Mouse (Mus musculus) gastrocnemius, postnatal 4 days (tissue): ENCODE data around the gene Mark4. TPM values are rescaled to one million over a fixed set of nuclear protein-coding genes. Genes with fewer than 3 reads are reported as not detected.
A peak's percentile ranks its signal among the peaks of the same experiment; 100 is the strongest.

Experiments
- DNase-seq, 2 experiments: peaks; one replicate each; pipeline ENCODE4 v3.0.0; 2021 to 2022; ENCODE audit warnings: low spot score in 2 of 2, mixed read lengths in 2 of 2
- long read RNA-seq, 2 experiments: library from polyadenylated mRNA; stranded (forward); transcript quantifications; one replicate each; pipeline ENCODE4 v2.0.0; 2021
- total RNA-seq, 2 experiments: library from RNA; stranded (reverse); gene quantifications; 2 replicates each; pipeline ENCODE4 v1.2.3; 2021

Mark4 gene
- total RNA-seq = 10 to 100 TPM; 18.9 to 20.5 TPM
- long read RNA-seq, experiment 1, partial matches to known transcripts = 7 of 15 reads
- long read RNA-seq, experiment 1, other reads (novel, unspliced or antisense) = 7 of 15 reads
- long read RNA-seq, experiment 2, transcript Mark4-201 (17 exons, 3,886 nt) = major isoform, 7 of 19 reads
- long read RNA-seq, experiment 2, partial matches to known transcripts = 7 of 19 reads
- long read RNA-seq, experiment 2, other reads (novel, unspliced or antisense) = 5 of 19 reads

DNA sequence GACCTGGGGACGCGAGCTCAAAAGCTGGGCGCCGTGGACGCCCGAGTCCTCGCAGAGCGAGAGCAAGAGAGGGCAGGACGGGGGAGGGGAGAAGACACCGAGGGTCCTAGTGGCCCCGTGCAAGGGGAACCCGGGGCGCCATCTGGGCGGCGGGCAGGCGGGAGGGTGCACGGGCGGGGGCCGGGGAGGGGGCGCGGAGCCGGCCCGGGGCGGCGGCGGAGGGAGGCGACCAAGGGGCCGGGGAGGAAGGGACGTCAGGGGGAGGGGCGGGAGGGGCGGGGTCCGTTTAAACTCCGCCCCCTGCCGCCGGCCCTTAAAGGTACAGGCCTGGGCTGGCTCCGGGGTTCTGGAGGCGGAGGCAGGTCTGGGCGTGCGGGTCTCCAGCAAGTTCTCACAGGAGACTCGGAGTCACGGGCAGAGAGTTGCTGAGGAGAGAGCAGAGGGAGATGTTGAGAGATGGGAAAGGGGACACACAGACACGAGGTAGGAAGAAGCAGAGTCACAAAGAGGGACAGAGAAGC, at the start of gene Mark4:
Gene Mark4, minus strand, starts transcription at position 231 of the 521 bp plus-strand sequence.
- peak; percentile 74 to 78 for DNase-seq

DNA sequence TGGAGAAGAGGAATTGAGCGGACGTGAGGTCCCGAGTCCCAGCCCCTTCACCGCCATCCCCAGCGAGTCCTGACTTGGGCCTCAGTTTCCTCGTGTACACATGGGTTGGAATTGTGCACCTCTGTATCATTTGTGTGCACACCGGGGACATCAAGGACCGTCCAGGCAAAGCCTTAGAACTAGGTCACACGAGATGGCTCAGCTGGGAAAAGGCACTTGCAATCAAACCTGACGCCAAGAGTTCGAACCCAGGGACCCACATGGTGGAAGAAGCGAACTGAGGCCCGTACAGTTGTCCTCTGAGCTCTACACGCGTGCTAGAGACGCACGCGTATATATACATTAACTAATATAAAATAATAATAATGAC, 49.0 kb upstream of the Mark4 start:
- no peak for DNase-seq

DNA sequence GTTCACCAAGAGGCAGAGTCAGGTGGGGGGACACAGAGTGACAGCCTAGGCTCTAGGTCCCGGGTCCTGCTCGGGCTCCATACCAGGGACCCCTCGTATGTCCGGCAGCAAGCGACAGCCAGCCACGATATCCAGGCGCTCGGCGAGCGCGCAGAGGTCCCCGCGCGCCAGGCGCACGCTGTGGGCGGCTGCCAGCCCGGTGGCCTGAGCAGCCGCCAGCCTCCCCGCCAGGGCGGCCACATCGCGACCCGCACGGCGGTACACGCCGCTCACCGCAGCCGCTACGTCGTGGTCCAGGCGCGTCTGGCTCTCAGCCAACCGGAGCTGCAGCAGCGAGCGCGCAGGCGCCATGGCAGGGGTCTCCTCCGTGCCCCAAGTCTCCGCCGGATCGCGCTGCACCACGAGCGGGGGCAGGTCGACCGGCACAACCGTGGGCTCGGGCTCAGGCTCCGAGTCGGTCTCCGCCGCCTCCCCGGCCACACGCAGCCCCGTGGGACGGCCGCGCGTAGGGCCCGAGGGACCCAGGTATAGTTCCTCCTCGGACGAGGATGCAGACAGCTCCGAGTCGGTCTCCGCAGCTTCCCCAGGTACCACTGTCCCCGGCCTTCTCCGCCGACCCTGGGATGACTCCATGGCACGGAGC, 48.5 kb upstream of the Mark4 start:
- DNase-seq = peak in 1 of 2 experiments; percentile 51

DNA sequence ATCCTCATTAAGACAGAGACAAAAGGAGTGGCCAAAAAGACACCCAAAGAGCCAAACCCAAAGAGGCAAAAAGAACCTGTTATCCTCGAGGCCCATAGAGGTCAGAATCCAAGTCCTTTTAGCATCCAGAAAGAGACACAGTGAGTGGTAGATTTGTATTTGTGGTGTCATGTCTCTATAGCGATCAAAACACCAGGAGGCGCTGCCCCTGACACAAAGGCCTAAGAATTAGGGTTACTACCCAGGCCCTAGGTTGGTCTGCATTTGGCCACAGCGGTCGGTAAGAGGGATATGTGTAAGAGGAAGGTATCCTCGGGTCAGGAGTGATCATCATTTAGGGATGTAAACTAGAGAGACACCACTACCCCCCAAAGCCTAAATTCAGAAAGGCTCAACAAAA, 47.7 kb upstream of the Mark4 start:
- no peak for DNase-seq

DNA sequence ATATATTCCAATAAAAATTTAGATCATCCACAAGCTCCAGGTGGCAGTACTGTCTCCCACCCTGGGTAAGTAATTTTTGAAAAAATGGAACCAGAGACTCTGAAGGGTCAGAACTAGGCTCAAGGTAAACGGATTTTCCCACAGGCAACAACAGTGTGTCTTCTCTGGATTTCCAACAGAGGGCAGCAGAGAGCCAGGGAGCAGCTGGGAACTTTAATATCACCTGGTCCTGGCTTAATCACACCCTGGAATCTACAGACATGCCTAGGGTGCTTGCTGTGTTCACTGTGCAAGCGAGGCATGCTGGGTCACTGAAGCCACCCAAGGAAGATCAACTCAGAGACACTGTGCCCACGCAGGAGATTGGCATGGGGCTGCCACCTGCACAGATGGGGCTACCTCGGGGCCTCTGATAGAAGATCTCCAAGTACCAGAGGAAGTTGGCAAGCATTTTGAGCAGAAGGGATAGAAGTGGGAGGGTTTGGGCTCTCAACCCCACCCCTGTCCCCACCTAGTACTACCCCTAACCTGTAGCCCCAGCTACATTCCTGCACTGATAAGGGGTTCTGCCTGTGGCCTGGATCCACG, 45.0 kb upstream of the Mark4 start:
- DNase-seq = no peak

DNA sequence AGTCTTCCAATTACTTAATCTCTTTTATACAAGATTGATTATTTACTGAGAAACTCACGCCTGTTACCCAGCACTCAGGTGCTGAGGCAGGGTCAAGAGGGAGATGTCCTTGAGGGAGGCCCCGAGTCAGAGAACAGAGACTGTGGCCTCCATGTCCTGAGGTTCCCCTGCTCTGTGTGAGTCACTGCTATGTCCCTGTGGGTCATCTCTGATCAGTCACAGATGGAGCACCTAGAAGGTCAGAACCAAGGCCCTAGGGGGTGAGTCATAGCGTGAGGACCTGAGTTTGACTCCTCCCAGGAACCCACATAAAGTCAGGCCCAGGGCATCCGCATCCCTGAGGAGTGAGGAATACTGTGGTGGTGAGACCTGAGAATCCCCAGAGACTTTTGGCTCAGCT, 43.0 kb upstream of the Mark4 start:
- no peak for DNase-seq

DNA sequence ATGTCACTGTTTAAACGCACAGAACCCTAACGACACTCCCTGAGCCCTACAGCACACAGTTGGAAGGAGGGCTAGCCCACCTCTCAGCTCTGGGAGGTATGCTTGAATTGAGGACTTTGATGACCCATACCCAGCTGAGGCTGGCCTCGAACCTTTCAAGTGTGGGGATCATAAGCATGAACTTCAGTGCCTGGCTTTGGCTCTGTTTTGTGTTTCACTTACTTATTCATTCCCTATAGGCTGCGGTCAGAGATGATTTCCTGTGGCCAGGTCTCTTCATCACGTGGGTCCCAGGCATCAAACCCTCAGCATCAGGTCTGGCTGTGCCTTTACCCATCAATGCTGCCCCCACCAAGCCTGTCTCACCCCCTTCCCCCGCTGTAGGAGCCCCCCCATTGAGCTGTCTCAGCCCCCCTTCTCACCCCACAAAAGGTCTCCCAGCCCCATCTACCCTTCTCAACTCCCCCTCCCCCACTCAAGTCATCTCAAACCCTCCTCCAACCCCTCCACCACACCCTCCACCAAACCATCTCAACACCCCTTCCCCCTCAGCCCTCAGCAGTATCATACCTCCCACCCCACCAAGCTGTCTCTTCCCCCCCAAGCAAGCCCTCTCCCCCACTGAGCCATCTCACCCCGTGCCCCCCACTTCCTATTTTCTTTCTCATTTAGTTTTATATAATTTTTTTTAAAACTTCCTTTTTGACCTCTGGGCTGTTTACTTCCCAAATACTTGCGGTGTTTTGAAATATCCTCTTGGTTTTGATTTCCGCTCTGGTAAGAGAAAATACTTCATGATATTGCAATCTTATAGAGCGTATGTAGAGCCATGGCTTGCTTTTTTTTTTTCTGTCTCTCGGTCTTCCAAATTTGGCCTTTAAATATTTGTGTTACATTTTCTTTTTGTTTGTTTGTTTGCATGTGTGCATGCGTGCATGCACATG, 42.1 kb upstream of the Mark4 start:
- no peak for DNase-seq

DNA sequence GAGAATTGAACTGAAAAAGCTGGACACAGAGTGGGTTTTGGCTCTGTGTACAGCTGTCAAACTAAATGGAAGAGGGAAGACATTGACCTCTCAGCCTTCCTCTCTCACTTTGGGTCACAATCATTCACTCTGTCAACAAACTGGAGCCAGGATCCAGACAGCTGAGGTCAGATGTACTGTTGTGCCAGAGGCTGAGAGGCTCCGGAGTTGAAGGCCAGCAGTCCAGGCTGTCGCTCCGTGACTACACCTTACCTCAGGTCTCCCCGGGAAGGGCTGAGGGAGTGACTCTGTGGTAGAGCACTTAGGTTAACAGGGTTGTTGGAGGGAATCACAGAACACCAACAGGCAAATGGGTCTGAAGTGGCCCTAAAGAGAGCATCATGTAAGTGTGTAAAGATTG, 39.7 kb upstream of the Mark4 start:
- no peak for DNase-seq

DNA sequence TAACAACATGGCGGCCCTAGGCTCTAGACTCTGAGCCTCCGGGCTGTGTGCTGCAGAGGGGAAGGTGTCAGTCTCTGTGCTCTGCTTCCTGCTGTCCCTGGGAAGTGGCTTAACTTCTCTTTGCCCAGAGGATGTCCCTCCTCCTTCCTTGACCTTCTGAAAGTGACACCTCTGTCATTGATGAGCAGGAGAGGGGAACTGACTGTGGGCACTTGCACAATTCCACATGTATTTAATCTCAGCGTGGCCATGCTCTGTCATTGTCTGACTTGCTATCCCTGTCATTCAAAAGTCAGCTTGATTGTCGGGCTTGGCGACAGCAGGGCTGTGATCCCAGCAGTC, 37.6 kb upstream of the Mark4 start:
- no peak for DNase-seq

DNA sequence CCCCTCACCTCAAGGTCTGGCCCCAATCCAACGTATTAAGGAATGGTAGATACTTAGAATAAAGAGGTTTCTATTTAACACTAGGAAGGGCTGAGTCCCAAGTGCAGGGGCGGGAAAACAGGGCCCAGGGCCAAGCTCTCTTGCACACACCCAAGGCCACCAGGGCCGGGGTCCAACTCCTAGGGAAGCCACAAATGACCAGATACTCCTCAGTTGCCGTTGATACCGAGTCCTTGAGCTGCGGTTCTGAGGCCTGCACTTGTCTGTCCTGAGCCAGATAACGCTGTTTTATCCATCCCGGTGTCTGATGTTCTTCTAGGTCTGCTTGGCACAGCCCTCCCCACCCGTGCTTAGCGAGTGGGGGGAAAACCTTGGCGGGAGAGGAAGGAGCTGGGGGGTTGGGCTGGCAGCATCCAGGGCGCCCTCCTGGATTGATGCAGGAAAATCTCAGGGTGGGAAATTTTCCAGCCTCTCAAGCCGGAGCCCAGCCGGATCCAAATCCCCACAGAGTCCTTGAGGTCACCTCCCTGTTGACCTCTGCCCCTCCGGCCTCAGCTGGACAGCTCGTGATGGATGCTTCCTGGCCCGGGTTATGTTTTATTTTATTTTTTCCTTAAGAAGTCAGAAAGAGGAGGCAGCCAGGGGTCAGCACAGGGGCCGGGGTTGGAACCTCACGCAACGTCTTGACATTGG, 37.0 kb upstream of the Mark4 start:
- no peak for DNase-seq

DNA sequence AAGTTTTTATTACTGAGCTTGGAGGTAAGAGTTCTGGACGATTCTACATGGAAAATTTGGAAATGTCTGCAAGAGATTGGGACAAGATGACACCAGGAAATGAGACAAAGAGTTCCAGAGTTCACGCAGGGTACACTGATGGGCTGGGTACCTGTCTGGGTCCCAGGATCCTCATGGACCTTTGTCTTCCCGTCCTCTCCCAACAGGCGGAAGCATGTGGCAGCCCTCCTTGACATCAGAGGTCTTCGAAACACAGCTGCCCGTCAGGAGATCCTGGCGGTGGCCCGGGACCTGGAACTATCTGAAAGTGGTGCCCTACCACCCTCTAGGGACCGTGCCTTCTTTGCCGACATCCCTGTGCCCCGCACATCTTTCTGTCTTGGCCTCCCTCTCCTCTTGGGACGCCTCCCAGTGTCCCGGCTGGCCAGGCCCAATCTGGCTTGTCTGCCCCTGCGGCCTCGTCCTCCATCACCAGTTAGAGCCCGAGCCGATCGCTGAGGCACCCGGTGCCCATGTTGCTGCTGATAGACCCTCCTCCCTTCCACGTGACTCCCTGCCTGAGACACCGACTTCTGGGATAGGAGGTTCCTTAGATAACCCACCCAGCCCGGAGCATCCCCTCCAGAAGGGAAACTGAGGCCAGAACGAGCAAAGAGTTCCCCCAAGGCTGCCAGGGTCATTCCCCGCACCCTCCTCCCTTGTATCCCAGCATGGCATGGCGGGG, 36.3 kb upstream of the Mark4 start:
- no peak for DNase-seq

DNA sequence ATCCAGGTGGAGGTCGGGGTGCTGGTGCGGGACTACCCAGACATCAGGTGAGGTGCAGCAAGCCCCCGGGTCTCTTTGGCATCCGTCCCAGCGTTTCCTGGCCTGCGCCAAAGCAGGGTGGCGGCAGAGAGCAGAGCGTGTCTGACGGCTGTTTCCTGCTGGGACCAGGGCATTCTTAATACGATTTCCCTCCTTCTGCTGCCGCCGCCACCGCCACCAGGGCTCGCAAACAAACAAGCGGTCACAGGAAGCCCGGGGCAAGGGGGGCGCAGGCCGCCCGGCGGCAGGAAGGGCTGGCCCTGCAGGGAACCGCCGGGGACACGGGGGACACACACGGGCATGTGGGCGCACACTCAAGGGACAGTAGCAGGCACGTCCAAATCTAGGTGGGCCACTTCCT, 33.1 kb upstream of the Mark4 start:
- DNase-seq = no peak

DNA sequence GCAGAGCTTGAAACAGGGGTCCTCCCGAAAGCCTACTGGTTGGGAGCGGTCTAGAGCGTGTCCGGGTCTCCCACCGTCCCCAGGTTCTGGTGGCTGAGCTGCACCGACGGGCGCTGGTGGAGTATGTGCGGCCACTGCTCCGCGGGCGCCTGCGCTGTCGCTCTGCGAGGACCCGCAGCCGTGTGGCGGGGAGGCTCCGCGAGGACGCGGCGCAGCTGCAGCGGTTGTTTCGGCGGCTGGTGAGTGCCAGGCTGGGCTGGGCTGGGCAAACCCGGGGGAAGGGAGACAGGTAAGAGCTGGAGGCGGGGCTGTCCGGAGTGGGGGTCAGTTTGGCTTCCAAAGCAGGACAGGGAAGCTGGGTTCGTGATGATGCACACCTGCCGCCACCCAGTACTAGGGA, 30.9 kb upstream of the Mark4 start:
- no peak for DNase-seq

DNA sequence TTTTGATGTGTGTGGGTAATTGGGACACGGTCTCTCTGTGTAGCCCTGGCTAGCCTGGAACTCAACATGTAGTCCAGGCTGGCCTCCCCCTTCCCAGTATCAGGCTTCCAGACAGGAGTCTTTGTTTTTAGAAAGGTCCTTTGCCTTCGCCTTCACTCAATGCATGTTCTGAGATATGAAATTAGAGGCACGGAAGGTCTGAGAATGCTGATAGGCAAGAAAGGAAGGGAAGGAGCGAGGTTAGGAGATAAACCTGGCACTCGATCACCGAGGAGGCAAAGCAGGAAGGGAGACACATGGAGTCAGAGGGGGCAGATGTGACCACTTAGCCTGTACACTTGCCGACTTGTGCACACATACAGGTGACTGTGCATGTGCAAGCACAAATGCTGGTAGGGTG, 27.9 kb upstream of the Mark4 start:
- DNase-seq = no peak

DNA sequence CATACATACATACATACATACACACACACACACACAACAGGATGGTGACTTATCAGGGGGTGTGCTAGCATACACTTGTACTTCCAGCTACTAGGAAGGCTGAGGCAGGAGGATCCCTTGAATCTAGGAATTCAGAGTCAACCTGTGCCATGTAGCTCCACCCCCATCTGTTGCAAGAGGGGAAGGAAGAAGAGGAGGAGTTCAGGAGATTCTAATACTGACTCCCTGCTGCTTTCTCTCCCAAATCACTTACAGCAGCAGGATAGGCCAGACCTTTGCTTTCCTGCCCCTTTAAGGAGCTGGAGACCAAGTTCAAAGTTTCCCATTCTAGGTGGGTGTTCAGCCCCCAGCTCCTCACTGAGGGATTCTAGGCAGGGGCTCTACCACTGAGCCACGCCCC, 26.9 kb upstream of the Mark4 start:
- DNase-seq = no peak

DNA sequence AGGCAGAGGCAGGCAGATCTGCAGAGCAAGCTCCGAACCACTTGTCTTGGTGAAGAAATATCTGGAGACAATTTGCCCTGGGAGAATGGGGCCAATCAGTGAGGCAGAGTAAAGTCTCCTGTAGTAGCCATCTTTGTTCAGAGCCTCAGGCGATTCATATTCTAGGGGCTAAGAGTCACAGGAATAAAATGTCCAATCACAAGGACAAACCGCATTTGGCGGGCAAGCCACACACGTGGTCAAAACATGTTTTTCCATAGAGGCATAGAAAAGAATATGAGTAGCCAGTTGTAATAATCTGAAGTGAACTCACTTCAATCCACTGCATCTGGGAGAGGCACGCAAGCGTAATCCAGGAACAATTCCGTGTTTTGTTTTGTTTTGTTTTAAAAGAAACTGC, 24.7 kb upstream of the Mark4 start:
- DNase-seq = no peak

DNA sequence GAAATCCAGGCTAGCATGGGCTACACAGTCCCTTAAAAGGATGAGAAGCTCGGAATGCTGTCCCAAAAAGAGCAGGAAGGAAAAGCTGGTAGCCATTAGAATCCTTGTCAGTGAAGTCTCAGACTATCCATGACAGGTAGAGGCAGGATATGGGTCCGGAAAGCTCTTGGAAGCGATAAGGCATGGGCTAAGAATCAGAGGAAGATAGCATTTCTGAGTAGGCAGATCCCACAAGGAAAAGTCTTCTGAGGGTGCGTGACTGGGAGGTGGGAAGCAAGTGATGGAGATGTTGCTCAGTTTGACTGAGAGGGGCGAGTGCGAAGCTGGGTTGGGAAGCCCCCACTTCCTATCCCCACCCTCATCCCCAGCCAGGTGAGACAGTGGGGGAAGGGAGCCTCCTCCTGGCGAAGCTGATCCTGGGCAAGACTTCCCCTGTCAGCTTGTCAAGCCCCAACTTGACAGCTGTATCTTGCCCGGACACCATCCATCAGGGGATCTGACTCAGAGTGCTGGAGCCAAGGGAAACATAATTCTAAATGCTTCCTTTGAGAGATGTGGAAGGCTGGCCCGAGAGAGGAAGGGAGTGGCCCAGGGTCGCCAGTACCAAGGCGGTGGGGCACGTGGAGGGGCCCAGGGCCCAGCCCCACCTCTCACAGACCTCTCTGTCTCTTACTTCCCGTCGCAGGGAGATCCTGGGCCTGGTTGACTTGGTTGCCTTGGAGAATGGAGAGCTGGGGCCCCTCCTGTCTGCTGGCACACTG, 19.2 kb upstream of the Mark4 start:
- no peak for DNase-seq

DNA sequence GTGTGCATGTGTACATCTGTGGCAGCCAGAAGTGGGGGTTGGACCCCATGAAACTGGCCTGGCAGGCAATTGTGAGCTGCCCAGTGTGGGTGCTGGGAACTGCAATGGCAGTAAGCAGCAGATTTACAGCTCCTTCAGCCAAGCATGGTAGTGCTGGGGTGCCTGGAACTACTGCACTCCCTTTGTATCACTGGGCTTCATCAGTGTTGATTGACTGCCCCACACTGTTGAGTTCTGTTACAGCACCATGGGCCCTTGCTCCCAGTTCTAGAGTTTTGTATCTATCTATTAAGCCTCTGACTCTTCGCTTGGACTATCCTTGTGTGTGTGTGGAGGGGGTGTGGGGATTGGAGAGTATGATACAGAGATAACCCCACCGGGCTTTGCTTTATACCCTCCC, 18.5 kb upstream of the Mark4 start:
- DNase-seq = no peak

DNA sequence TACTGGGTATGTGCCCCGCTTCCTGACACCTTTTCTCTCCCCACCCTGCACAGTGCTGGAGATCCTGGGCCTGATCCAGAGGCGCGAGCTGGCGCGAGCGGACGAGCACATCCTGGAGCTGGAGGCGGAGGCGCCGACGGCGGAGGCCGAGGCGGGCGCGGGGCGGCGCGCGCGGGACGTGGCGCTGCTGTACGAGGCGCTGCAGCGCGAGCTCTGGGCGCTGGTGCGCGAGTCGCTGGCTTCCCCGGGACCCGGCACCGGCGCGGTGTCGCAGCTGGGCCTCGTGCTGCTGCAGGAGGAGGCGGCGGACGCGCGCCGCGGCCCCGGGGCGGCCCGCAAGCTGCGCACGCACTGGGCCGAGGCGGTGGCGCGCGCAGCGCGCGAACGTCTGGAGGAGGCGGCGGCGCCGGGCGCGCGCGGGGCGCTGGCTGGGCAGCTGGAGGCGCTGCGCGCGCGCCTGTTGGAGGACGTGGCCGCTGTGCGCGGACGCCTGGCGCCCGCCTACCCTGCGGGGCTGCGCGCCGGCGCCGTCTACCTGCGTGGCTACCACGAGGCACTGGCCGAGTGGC, 15.3 kb upstream of the Mark4 start:
- DNase-seq = peak; percentile 76 to 85
